Mouse (Mus musculus): ENCODE measurements at regions not wholly inside any gene's neighbourhood (a gene's known extent, or its start where the extent isn't known, plus 50 kb on each side); places are given as distances from the start of the nearest gene placed in this dataset.
"Not testable (repeated sequence)": the region's sequence is repeated elsewhere in the genome, so short reads cannot be mapped to it uniquely, and the experiment has no call there.

GRCm38 (mm10) chr6:24322371-24322770, 154.5 kb upstream of the Slc13a1 start:
- Histone ChIP-seq H3K4me3 (no peak overlapping the region), H3K9me3 (replicated peaks) (no peaks in the 10 kb centered on the region), H3K27me3 (ENCODE audit: low read depth, poor library complexity, severe bottlenecking) (no peaks in the 10 kb centered on the region), H3K4me1 (no peaks in the 10 kb centered on the region), H3K36me3 (no peaks in the 10 kb centered on the region), H3K27ac (replicated peaks) (no peak overlapping the region)
- no peak for DNase-seq (ENCODE audit: low spot score)
- 82% methylated on average over 3 of the region's 3 CpGs for WGBS

- Histone ChIP-seq H3K4me1 (no peaks in the 10 kb centered on the region), H3K27me3 (ENCODE audit: low read depth, poor library complexity, severe bottlenecking) (no peaks in the 10 kb centered on the region), H3K27ac (replicated peaks) (no peak overlapping the region), H3K9me3 (replicated peaks) (no peaks in the 10 kb centered on the region), H3K36me3 (no peaks in the 10 kb centered on the region), H3K4me3 (no peak overlapping the region)
- DNase-seq (ENCODE audit: low spot score): no peak
- WGBS: 83% methylated on average over 2 of the region's 2 CpGs
Observed at GRCm38 (mm10) chr6:24318862-24319261, 151.0 kb upstream of the Slc13a1 start.

- Histone ChIP-seq H3K9me3 (replicated peaks) (no peaks in the 10 kb centered on the region), H3K4me1 (no peaks in the 10 kb centered on the region), H3K27ac (replicated peaks) (no peak overlapping the region), H3K4me3 (no peak overlapping the region), H3K27me3 (ENCODE audit: low read depth, poor library complexity, severe bottlenecking) (no peaks in the 10 kb centered on the region), H3K36me3 (no peaks in the 10 kb centered on the region)
- WGBS: 89% methylated on average over 2 of the region's 2 CpGs
- DNase-seq (ENCODE audit: low spot score): no peak
Observed at GRCm38 (mm10) chr6:24310675-24311074, 142.8 kb upstream of the Slc13a1 start.

- Histone ChIP-seq H3K27me3 (ENCODE audit: low read depth, poor library complexity, severe bottlenecking) (no peaks in the 10 kb centered on the region), H3K9me3 (replicated peaks) (no peaks in the 10 kb centered on the region), H3K4me3 (no peak overlapping the region), H3K4me1 (no peaks in the 10 kb centered on the region), H3K27ac (replicated peaks) (no peak overlapping the region), H3K36me3 (no peaks in the 10 kb centered on the region)
- WGBS: 95% methylated on average over 1 of the region's 1 CpGs
- DNase-seq (ENCODE audit: low spot score): no peak
Observed at GRCm38 (mm10) chr6:24309810-24310209, 141.9 kb upstream of the Slc13a1 start.

- WGBS: 86% methylated on average over 4 of the region's 4 CpGs
- Histone ChIP-seq H3K27ac (replicated peaks) (no peak overlapping the region), H3K4me1 (no peaks in the 10 kb centered on the region), H3K36me3 (no peaks in the 10 kb centered on the region), H3K4me3 (no peak overlapping the region), H3K9me3 (replicated peaks) (no peaks in the 10 kb centered on the region), H3K27me3 (ENCODE audit: low read depth, poor library complexity, severe bottlenecking) (no peaks in the 10 kb centered on the region)
- no peak for DNase-seq (ENCODE audit: low spot score)
Observed at GRCm38 (mm10) chr6:24301681-24302080, 133.8 kb upstream of the Slc13a1 start.

- Histone ChIP-seq H3K27ac (replicated peaks) (no peak overlapping the region), H3K9me3 (replicated peaks) (no peaks in the 10 kb centered on the region), H3K4me3 (no peak overlapping the region), H3K4me1 (no peaks in the 10 kb centered on the region), H3K27me3 (ENCODE audit: low read depth, poor library complexity, severe bottlenecking) (no peaks in the 10 kb centered on the region), H3K36me3 (no peaks in the 10 kb centered on the region)
- 81% methylated on average over 2 of the region's 2 CpGs for WGBS
- no peak for DNase-seq (ENCODE audit: low spot score)
Observed at GRCm38 (mm10) chr6:24301146-24301545, 133.3 kb upstream of the Slc13a1 start.

- WGBS: 92% methylated on average over 5 of the region's 5 CpGs
- Histone ChIP-seq H3K36me3 (no peaks in the 10 kb centered on the region), H3K4me1 (no peaks in the 10 kb centered on the region), H3K27ac (replicated peaks) (no peak overlapping the region), H3K4me3 (no peak overlapping the region), H3K9me3 (replicated peaks) (no peaks in the 10 kb centered on the region), H3K27me3 (ENCODE audit: low read depth, poor library complexity, severe bottlenecking) (no peaks in the 10 kb centered on the region)
- no peak for DNase-seq (ENCODE audit: low spot score)
Observed at GRCm38 (mm10) chr6:24298562-24299212, 130.8 kb upstream of the Slc13a1 start.

- not testable (repeated sequence) for DNase-seq (ENCODE audit: low spot score); H3K4me1 ChIP-seq; H3K4me3 ChIP-seq; H3K36me3 ChIP-seq; H3K27me3 ChIP-seq (ENCODE audit: low read depth, poor library complexity, severe bottlenecking); H3K27ac ChIP-seq (replicated peaks); H3K9me3 ChIP-seq (replicated peaks)
- 84% methylated on average over 2 of the region's 2 CpGs for WGBS
Observed at GRCm38 (mm10) chr6:24288757-24289156, 120.9 kb upstream of the Slc13a1 start.

- DNase-seq (ENCODE audit: low spot score): no peak
- 83% methylated on average over 5 of the region's 5 CpGs for WGBS
- Histone ChIP-seq H3K27me3 (ENCODE audit: low read depth, poor library complexity, severe bottlenecking) (no peaks in the 10 kb centered on the region), H3K4me1 (no peaks in the 10 kb centered on the region), H3K36me3 (no peaks in the 10 kb centered on the region), H3K27ac (replicated peaks) (no peak overlapping the region), H3K4me3 (no peak overlapping the region), H3K9me3 (replicated peaks) (no peaks in the 10 kb centered on the region)
Observed at GRCm38 (mm10) chr6:24272821-24273220, 104.9 kb upstream of the Slc13a1 start.

- Histone ChIP-seq H3K27ac (replicated peaks) (no peak overlapping the region), H3K4me1 (no peaks in the 10 kb centered on the region), H3K36me3 (no peaks in the 10 kb centered on the region), H3K9me3 (replicated peaks) (no peaks in the 10 kb centered on the region), H3K4me3 (no peak overlapping the region), H3K27me3 (ENCODE audit: low read depth, poor library complexity, severe bottlenecking) (no peaks in the 10 kb centered on the region)
- DNase-seq (ENCODE audit: low spot score): no peak
- 86% methylated on average over 3 of the region's 3 CpGs for WGBS
Observed at GRCm38 (mm10) chr6:24269633-24270032, 101.7 kb upstream of the Slc13a1 start.

GRCm38 (mm10) chr6:24263796-24264195, 95.9 kb upstream of the Slc13a1 start:
- H3K27me3 ChIP-seq (ENCODE audit: low read depth, poor library complexity, severe bottlenecking): no peaks in the 10 kb centered on the region
- no peaks in the 10 kb centered on the region for H3K36me3 ChIP-seq
- no peak overlapping the region for H3K4me3 ChIP-seq
- WGBS: 85% methylated on average over 4 of the region's 4 CpGs
- no peaks in the 10 kb centered on the region for H3K4me1 ChIP-seq
- DNase-seq (ENCODE audit: low spot score): no peak
- H3K27ac ChIP-seq (replicated peaks): no peak overlapping the region
- H3K9me3 ChIP-seq (replicated peaks): no peaks in the 10 kb centered on the region

- Histone ChIP-seq H3K27me3 (ENCODE audit: low read depth, poor library complexity, severe bottlenecking) (no peaks in the 10 kb centered on the region), H3K27ac (replicated peaks) (no peak overlapping the region), H3K36me3 (no peaks in the 10 kb centered on the region), H3K4me3 (no peak overlapping the region), H3K4me1 (no peaks in the 10 kb centered on the region), H3K9me3 (replicated peaks) (no peaks in the 10 kb centered on the region)
- no peak for DNase-seq (ENCODE audit: low spot score)
- WGBS: 81% methylated on average over 5 of the region's 5 CpGs
Observed at GRCm38 (mm10) chr6:24262578-24262977, 94.7 kb upstream of the Slc13a1 start.

- no peaks in the 10 kb centered on the region for H3K27me3 ChIP-seq (ENCODE audit: low read depth, poor library complexity, severe bottlenecking)
- H3K36me3 ChIP-seq: no peaks in the 10 kb centered on the region
- WGBS: 90% methylated on average over 1 of the region's 1 CpGs
- no peak overlapping the region for H3K27ac ChIP-seq (replicated peaks)
- DNase-seq (ENCODE audit: low spot score): no peak
- no peak overlapping the region for H3K4me3 ChIP-seq
- H3K4me1 ChIP-seq: no peaks in the 10 kb centered on the region
- H3K9me3 ChIP-seq (replicated peaks): no peaks in the 10 kb centered on the region
Observed at GRCm38 (mm10) chr6:24245591-24245990, 77.7 kb upstream of the Slc13a1 start.

- Histone ChIP-seq H3K4me1 (no peaks in the 10 kb centered on the region), H3K27ac (replicated peaks) (no peak overlapping the region), H3K9me3 (replicated peaks) (no peaks in the 10 kb centered on the region), H3K36me3 (no peaks in the 10 kb centered on the region), H3K4me3 (no peak overlapping the region), H3K27me3 (ENCODE audit: low read depth, poor library complexity, severe bottlenecking) (no peaks in the 10 kb centered on the region)
- 49% methylated on average over 1 of the region's 1 CpGs for WGBS
- no peak for DNase-seq (ENCODE audit: low spot score)
Observed at GRCm38 (mm10) chr6:24238541-24238940, 70.6 kb upstream of the Slc13a1 start.
